Mouse (Mus musculus) ovary, postnatal 10 days (tissue): ENCODE data around the gene Tm9sf2.

Experiments
- DNase-seq: peaks from one replicate; pipeline ENCODE4 v3.0.0; 2022; ENCODE audit warnings: low spot score

The Tm9sf2 gene

DNA sequence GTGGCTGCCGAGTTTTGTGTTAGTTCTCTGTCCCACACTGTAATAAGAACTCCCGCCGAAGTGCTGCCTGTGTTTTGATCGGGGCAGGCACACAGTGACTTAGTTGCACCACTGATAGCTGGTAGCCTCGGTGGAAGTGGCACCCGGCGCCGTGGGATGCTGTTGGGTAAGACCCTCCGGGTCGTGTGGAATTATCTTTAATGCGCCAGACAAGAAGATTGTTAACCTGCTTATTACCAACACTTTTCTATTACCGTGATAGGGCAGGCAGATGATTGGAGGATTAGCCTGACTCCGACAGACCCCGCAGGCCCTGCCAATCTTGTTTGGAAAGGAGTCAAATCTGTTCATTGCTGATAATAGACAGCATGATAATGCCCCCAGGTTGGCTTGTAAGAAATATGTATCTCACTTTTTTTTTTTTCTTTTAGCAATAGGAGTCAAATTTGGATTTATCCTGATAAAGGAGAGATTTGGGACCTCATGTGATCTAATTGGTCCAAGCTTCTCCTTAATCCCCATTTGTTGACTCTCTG lies 69.5 kb downstream of the Tm9sf2 start:
- DNase-seq = no peak

DNA sequence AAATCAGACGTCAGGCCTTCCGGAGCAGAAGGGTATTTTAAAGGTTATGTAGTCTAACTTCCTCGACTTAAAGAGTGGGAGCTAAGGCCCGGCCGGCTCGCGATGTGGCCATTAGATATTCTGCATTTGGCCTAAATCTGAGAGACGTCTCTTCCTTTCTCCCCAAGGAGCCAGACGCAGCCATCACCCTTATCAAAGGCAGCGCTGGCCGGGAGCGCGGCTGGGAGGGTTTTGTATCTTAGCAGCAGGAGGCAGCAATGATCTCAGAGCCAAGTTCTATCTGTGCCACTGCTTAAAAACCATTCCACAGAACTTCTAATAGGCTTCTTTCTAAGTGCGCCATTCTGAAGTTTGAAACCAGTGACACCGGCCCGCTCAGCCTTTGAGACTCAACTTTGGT lies 72.4 kb downstream of the Tm9sf2 start:
- no peak for DNase-seq

DNA sequence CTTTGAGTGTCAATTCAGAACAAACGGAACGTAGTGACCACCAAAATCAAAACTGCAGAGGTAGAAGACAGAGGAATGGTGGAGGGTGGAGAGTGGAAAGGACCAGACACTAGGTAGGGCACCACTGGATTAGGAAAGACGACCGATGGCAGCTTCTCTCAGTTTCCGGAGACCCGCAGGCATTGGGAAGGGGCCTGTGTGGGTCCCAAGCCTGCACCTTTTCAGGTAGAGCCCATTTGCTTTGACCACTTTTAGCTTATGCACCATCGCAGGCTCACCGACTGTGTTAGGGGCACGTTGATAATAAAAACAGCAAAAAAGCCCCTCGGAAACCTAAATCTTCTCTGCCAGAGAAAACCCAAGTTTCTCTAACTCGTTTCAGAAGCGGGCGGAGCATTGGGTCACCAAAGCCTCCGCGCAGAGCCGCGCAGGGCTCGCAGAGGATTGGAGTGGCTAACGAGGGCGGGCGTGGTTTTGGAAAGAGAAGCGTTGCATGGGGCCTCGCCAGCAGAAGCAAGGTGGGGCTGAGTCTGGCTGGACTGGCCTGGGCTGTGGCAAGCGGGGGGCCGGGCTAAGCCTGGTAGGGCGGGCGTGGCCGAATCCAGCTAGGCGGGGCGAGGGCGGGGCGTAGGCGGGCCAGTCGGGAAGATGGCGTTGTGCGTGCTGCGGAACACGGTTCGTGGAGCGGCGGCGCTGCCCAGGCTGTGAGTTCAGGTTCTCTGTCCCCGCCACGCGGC lies 74.4 kb downstream of the Tm9sf2 start, which contains the start of gene Clybl:
TSS of gene Clybl (plus strand) at position 627 of the 737 bp plus-strand sequence.
- DNase-seq = peak; percentile 89

DNA sequence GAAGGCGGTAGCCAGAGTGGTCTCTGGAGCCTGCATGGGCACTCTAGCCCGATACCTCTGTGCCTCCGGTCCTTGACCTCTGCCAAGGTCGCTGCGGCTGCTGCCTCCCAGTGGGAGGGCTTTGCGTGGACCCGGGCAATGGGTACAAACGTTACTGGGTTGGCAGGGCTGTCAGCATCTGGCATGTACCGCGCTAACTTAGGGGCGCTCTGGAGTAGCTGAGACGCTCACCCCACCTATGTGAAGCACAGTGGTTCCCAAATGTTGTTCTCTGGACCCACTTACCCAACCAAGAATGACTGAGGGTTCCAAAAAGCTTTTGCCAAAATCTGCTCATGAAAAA lies 74.9 kb downstream of the Tm9sf2 start:
- no peak for DNase-seq

DNA sequence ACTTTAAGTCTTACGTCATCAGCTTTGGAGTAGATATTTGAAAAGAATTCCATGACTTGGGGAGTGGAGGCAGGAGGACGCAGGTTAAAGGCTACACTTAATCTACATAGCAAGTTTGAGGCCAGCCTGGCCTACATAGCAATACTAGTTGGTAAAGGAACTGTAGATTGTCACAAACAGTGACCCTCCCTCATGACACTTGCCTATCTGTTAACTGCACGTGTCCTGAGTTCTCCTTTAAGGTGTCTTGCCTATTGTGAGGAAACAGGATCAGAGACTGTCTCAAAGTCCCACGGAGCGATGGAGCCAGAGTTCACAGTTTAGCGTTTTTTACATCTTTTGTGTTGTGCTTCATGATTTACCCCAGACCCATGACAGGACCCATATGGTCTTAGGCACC lies 75.4 kb downstream of the Tm9sf2 start:
- DNase-seq = no peak

DNA sequence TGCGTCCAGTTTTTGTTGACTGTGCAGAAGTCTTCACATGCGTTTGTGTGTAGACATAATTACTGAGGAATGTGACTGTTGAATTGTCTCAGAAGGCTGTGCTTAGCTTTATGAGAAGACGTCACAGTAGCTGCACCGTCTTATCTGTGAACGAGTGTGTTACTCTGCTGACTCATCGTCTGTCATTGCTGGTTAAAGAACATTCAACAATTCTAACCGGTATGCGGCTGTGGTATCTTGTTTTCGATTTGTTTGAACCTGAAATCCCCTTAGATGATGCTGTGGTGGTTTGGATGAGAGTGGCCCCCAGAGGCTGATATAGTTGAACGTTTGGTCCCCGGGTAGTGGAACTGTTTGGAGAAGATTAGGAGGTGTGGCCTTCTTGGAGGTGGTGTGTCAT lies 77.1 kb downstream of the Tm9sf2 start:
- no peak for DNase-seq

DNA sequence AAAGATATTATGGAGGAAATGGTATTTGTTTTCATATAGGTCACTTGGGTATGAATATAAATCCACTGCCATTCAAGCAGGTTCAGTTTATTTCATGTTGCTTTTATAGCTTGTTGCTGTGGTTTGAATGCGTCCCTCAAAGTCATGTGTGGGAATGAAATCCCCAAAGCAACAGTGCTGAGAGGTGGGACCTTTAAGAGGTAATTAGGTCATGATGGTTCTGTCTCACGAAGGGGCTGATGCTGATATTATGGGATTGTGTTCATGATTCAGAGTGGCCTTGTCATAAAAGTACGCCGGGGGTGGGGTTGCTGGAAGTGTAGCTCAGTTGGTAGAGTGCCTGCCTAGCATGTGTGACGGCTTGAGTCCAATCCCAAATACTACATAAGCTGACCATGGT lies 81.4 kb downstream of the Tm9sf2 start:
- DNase-seq = no peak

DNA sequence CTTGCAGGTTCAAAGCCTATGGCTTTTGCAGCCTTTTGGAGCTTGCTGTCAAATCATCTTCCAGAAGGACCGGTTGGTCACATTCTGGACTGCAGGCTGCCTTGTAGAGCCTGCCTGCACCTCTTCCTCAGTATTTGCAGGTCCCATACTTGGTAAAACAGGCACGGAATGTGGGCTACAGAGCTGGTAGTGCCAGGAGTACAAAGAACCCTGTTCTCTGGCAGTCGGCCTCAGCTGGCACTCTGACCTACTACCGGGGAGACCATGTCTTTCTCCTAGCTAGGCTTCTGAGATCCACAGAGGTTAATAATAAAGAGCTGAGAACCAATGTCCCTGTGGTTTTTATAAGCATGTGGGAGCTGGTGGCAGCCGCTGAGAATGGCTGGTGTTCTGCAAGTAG lies 83.1 kb downstream of the Tm9sf2 start:
- DNase-seq = no peak

DNA sequence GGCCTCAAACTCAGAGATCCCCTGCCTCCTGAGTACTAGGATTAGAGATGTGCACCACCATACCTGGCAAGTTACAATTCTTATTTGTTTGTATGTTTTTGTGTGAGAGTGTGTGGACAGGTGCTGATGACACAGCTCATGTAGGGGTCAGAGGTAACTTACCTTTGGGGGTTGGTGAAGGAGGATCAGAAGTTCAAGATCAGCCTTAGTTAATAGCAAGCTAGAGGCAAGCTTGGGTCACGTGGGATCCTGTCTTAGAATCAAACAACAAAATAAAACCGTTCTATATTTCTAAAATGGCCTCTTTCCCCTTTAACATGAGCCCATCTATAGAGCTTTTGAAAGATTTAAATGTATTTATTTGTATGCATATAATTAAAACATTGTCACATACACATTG lies 83.7 kb downstream of the Tm9sf2 start:
- DNase-seq = no peak

DNA sequence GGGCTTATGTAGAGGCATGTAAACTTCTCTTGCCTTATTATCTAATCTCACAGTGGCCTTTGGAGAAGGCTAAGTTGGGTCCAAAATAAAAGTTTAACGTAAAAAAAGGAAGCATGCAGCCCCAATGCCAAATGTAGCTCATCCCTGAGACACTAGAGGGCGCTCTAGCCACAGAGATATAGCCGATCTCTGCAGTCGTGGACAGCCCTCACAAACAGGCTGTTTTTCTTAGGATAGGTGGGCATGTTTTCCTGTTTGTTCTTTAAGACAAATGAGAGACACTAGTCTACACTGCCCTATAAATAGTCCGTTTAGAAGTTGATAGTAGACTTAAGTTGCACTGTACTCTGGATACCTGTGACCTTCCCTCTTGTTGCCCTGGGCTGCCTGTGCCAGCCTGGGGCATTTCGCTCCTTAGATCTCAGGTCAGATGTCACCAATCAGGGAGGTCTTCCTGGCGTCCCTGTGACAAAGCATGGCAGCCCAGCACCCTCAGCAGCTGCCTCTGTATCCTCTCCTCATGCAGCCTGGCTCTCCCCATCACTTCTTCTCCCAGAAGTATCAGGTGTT lies 84.2 kb downstream of the Tm9sf2 start:
- DNase-seq = peak; percentile 21

DNA sequence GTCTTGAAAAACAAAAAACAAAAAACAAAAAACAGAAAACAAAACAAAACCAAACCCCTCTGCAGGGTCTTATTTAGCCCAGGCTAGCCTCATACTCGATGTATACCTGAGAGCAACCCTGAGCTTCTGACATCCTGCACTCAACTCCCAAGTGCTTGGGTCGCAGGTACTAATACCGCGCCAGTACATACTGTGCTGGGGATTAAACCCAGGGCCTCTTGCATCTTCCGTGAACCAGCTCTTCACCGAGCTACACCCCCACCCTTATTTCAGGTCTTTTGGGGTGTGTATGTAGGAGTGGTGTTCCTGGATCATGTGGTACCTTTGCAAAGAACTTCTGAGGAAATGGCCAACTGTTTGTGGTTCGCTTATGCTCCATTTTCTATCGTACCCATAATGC lies 87.8 kb downstream of the Tm9sf2 start:
- no peak for DNase-seq

DNA sequence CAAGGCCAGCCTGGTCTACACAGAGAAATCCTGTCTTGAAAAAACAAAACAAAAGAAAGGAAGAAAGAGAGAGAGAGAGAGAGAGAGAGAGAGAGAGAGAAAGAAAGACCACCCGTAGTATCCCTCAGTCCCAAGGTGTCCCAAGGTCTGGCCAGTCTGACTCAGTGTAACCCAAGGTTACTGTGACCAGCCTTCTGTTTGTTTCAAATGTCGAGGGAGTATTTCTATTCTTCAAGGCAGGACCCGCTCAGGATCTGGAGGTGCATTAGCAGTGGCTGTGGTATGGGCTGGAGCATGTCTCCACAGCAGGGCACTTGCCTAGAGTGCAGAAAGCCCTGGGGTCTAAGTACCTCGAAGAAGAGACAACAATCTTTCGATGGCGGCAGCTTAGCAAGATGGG lies 90.0 kb downstream of the Tm9sf2 start:
- no peak for DNase-seq

DNA sequence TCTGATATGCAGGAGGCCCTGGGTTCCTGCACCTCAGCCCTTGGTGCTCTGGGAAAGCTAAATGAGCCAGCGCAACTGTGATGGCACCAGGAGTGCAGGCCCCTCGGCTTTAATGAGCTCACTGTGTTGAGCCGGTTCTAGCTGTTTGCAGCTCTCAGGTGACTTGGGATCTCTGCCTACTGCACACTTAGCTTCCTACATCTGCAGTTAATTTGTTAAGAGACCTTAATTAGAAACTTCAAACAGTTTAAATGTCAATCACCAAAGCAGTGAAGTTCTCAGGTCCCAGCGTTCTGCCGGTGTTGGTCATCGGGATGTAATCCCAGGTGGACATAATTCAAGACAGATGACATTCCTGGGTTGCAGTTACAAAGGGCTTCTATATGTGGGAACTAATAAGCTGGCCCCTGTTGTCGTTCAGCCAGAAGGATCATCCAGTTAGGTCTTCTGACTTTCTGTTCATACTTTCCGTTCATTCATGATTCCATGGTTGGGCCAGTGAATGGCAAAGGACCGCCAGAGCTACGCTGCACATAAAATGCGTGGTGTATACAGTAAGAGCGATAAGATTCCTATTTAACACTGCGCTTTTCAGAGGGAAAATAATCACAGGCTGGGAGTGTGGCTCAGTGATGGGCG lies 93.5 kb downstream of the Tm9sf2 start:
- no peak for DNase-seq

DNA sequence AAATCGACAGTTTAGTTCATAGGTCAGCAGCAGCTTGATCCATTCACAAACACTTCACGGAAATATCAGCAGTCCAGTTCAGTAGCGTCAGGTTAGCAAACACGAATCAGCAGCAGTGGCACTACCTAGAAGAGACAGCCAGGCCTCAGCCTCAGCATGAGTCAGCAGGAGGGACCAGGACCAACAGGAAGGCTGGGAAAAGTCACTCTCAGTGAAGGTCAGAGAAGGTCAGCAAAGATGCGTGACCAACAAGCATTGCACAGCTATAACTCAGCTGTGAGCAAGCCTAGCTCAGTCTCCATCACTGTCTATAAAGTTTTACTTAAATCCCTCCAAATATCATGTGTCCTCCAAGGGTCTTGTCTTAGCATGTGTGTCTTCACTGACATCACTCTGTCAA lies 102.3 kb downstream of the Tm9sf2 start:
- no peak for DNase-seq
